Mouse (Mus musculus) heart, embryonic 14.5 days (tissue): ENCODE measurements around the gene Apol8. TPM values are rescaled to one million over a fixed set of nuclear protein-coding genes. Genes with fewer than 3 reads are reported as not detected.

Experiments used
- ATAC-seq: fragments of 200-750 bp; cut with Nextera tagmentation; 2 replicates; pipeline ENCODE4 v1.8.0; 2017; ENCODE audit warnings: low read depth, moderate TSS enrichment; ENCODE audit not compliant: insufficient number of reproducible peaks, insufficient read depth, low FRiP score
- H3K27ac ChIP-seq, 2 experiments: fragments of 200-500 bp in 1 of 2; fragments of 300-500 bp in 1 of 2; sonication (generic) in 1 of 2; replicated peaks in 1 of 2; 2 replicates each; pipeline ENCODE4 v1.5.1; 2012 to 2014; ENCODE audit warnings: low read depth in 2 of 2, low read length in 2 of 2, control low read depth in 1 of 2, mild to moderate bottlenecking in 1 of 2, mixed read lengths in 1 of 2; ENCODE audit not compliant: control insufficient read depth in 1 of 2, insufficient read depth in 1 of 2
- H3K27me3 ChIP-seq: fragments of 300-500 bp; sonication (generic); 2 replicates; pipeline ENCODE4 v1.6.1; 2014; ENCODE audit warnings: mild to moderate bottlenecking, low read length, control low read depth; ENCODE audit not compliant: control insufficient read depth, insufficient read depth
- H3K36me3 ChIP-seq: fragments of 300-500 bp; sonication (generic); 2 replicates; pipeline ENCODE4 v1.6.1; 2014; ENCODE audit warnings: mild to moderate bottlenecking, control low read depth, low read length, mixed read lengths; ENCODE audit not compliant: control insufficient read depth, insufficient read depth
- H3K4me1 ChIP-seq, 2 experiments: fragments of 200-500 bp in 1 of 2; fragments of 300-500 bp in 1 of 2; sonication (generic) in 1 of 2; 2 replicates each; pipeline ENCODE4 v1.6.1; 2012 to 2014; ENCODE audit warnings: low read length in 2 of 2, control low read depth in 1 of 2, mixed read lengths in 1 of 2; ENCODE audit not compliant: control insufficient read depth in 2 of 2, insufficient read depth in 2 of 2
- H3K4me2 ChIP-seq: fragments of 300-500 bp; sonication (generic); 2 replicates; pipeline ENCODE4 v1.6.1; 2014; ENCODE audit warnings: mild to moderate bottlenecking, low read length
- H3K4me3 ChIP-seq, 2 experiments: fragments of 200-500 bp in 1 of 2; fragments of 300-500 bp in 1 of 2; sonication (generic) in 1 of 2; 2 replicates each; pipeline ENCODE4 v1.5.1; 2012 to 2014; ENCODE audit warnings: low read length in 2 of 2, mild to moderate bottlenecking in 2 of 2, control low read depth in 1 of 2, low read depth in 1 of 2, moderate library complexity in 1 of 2; ENCODE audit not compliant: control insufficient read depth in 1 of 2, insufficient read depth in 1 of 2
- H3K9ac ChIP-seq: fragments of 300-500 bp; sonication (generic); 2 replicates; pipeline ENCODE4 v1.6.1; 2014; ENCODE audit warnings: mild to moderate bottlenecking, low read length
- H3K9me3 ChIP-seq: fragments of 300-500 bp; sonication (generic); 2 replicates; pipeline ENCODE4 v1.6.1; 2016; ENCODE audit warnings: low read length, control low read depth; ENCODE audit not compliant: control insufficient read depth
- WGBS: fragments of 180-500 bp; shearing (Covaris S2); extraction: QIAGEN DNeasy Blood & Tissue Kit; methylation state at CpG from one replicate; pipeline ENCODE4 v1.1.7; 2014; 5-methylcytosine and 5-hydroxymethylcytosine counted together
- polyA plus RNA-seq: library from polyadenylated mRNA; unstranded; fragments of >200 nt; fragmentation: Nextera tagmentation; extraction: Ambion mirVana; gene quantifications from 2 replicates; pipeline ENCODE4 v1.2.1, GENCODE M21; 2014

The Apol8 gene
- polyA plus RNA-seq, 1 experiment from 2014 or later, result not detected

- Histone ChIP-seq H3K4me3 (no peak overlapping the region), H3K4me2 (no peak overlapping the region), H3K27ac (no peak overlapping the region), H3K4me1 (no peaks in the 10 kb centered on the region), H3K36me3 (peaks cover 100% of the 10 kb centered on the region), H3K9me3 (no peaks in the 10 kb centered on the region), H3K27me3 (no peaks in the 10 kb centered on the region), H3K9ac (no peak overlapping the region)
- 71% methylated on average over 22 of the region's 22 CpGs for WGBS
- ATAC-seq, result no peak
Observed at GRCm38 (mm10) chr15:77784039-77784824, 27.4 kb upstream of the Apol8 start.

GRCm38 (mm10) chr15:77782449-77783014 is 25.7 kb upstream of the Apol8 start:
- H3K27ac ChIP-seq, result no peak overlapping the region
- H3K9ac ChIP-seq, result no peak overlapping the region
- H3K4me2 ChIP-seq, result no peak overlapping the region
- no peaks in the 10 kb centered on the region for H3K4me1 ChIP-seq
- no peak for ATAC-seq
- no peaks in the 10 kb centered on the region for H3K27me3 ChIP-seq
- no peaks in the 10 kb centered on the region for H3K9me3 ChIP-seq
- peaks cover 100% of the 10 kb centered on the region for H3K36me3 ChIP-seq
- H3K4me3 ChIP-seq, result no peak overlapping the region
- 73% methylated on average over 11 of the region's 11 CpGs for WGBS

- H3K9ac ChIP-seq, result no peak overlapping the region
Observed at GRCm38 (mm10) chr15:77775186-77775963, 18.6 kb upstream of the Apol8 start.

GRCm38 (mm10) chr15:77774303-77774702 is 17.5 kb upstream of the Apol8 start:
- no peak overlapping the region for H3K9ac ChIP-seq
- no peaks in the 10 kb centered on the region for H3K4me1 ChIP-seq
- 95% methylated on average over 10 of the region's 10 CpGs for WGBS
- no peaks in the 10 kb centered on the region for H3K9me3 ChIP-seq
- no peak overlapping the region for H3K4me3 ChIP-seq
- no peak overlapping the region for H3K4me2 ChIP-seq
- no peak for ATAC-seq
- H3K36me3 ChIP-seq, result peaks cover 100% of the 10 kb centered on the region
- H3K27me3 ChIP-seq, result no peaks in the 10 kb centered on the region
- H3K27ac ChIP-seq, result no peak overlapping the region

More at GRCm38 (mm10) chr15:77775186-77775963, 18.6 kb upstream of the Apol8 start:
- no peak for ATAC-seq
- H3K4me1 ChIP-seq, result no peaks in the 10 kb centered on the region
- peaks cover 100% of the 10 kb centered on the region for H3K36me3 ChIP-seq
- H3K9me3 ChIP-seq, result no peaks in the 10 kb centered on the region
- no peak overlapping the region for H3K27ac ChIP-seq
- H3K27me3 ChIP-seq, result no peaks in the 10 kb centered on the region
- WGBS, result 69% methylated on average over 20 of the region's 20 CpGs
- no peak overlapping the region for H3K4me2 ChIP-seq
- H3K4me3 ChIP-seq, result no peak overlapping the region

- no peak for ATAC-seq
- Histone ChIP-seq H3K27ac (no peak overlapping the region), H3K9ac (no peak overlapping the region), H3K4me3 (no peak overlapping the region), H3K4me1 (no peaks in the 10 kb centered on the region), H3K36me3 (peaks cover 100% of the 10 kb centered on the region), H3K4me2 (no peak overlapping the region), H3K27me3 (no peaks in the 10 kb centered on the region), H3K9me3 (no peaks in the 10 kb centered on the region)
- 82% methylated on average over 19 of the region's 19 CpGs for WGBS
Observed at GRCm38 (mm10) chr15:77773099-77773915, 16.5 kb upstream of the Apol8 start.

- Histone ChIP-seq H3K4me3 (no peak overlapping the region), H3K27ac (no peak overlapping the region), H3K9me3 (no peaks in the 10 kb centered on the region), H3K36me3 (peaks cover 100% of the 10 kb centered on the region), H3K27me3 (no peaks in the 10 kb centered on the region), H3K9ac (no peak overlapping the region), H3K4me2 (no peak overlapping the region), H3K4me1 (no peaks in the 10 kb centered on the region)
- 96% methylated on average over 9 of the region's 9 CpGs for WGBS
- no peak for ATAC-seq
Observed at GRCm38 (mm10) chr15:77770942-77771341, 14.1 kb upstream of the Apol8 start.

GRCm38 (mm10) chr15:77770341-77770740 is 13.5 kb upstream of the Apol8 start:
- no peaks in the 10 kb centered on the region for H3K9me3 ChIP-seq
- H3K4me1 ChIP-seq, result no peaks in the 10 kb centered on the region
- no peak overlapping the region for H3K27ac ChIP-seq
- no peak overlapping the region for H3K9ac ChIP-seq
- no peak for ATAC-seq
- H3K4me2 ChIP-seq, result no peak overlapping the region
- no peak overlapping the region for H3K4me3 ChIP-seq
- peaks cover 100% of the 10 kb centered on the region for H3K36me3 ChIP-seq
- 93% methylated on average over 5 of the region's 5 CpGs for WGBS
- no peaks in the 10 kb centered on the region for H3K27me3 ChIP-seq
